Mouse (Mus musculus): Measurements from ENCODE around the gene Ifitm2.
A peak's percentile ranks its signal among the peaks of the same experiment; 100 is the strongest.

Ifitm2 gene

DNA sequence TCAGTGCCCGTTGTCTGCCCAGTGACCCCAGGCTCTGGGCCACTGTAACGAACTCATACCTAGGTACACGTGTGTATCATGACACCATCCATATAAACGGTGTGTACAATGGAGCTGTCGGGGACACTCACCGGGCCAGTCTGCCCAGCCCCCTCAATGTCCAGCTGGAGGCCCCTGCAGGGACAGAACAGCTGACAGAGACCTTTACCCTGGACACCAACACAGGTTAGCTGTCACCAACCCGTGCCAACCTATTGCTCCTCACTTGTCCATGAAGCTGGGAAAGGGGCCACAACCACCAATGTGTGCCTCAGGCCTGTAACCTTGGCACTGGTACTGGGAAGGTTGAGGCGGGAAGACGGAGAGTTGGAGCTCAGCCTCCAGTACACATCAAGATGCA lies 13.4 kb downstream of the Ifitm2 start:
- peak in 1 of 2 experiments; percentile 25 for DNase-seq

- peak; percentile 82 to 84 for DNase-seq
Observed at GRCm38 (mm10) chr7:140941222-140942051, 14.3 kb downstream of the Ifitm2 start, which contains the start of gene Pgghg. Gene Pgghg, plus strand, starts transcription at chr7:140941391.

GRCm38 (mm10) chr7:140939669-140940171 lies 16.1 kb downstream of the Ifitm2 start:
- DNase-seq, result no peak

GRCm38 (mm10) chr7:140938896-140939295 lies 16.9 kb downstream of the Ifitm2 start:
- DNase-seq, result no peak

DNA sequence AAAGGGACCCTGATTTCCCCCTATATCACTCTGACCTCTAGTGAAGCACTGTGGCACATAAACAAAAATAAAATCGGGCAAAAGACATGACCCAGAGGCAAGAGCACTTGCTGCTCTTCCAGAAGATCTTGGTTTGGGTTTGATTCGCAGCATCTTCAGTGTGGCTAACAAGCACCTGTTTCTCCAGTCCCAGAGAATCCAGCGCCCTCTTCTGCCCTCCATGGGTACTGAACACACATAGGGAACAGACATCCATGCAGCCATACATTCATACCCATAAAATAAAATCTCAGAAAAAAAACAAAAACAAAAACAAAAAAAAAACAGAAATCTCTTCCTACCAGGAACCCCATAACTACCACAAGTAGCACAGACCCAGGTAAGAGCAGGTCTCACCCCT lies 17.4 kb downstream of the Ifitm2 start:
- no peak for DNase-seq

- DNase-seq, result no peak
Observed at GRCm38 (mm10) chr7:140927181-140927580, 28.6 kb downstream of the Ifitm2 start.

DNA sequence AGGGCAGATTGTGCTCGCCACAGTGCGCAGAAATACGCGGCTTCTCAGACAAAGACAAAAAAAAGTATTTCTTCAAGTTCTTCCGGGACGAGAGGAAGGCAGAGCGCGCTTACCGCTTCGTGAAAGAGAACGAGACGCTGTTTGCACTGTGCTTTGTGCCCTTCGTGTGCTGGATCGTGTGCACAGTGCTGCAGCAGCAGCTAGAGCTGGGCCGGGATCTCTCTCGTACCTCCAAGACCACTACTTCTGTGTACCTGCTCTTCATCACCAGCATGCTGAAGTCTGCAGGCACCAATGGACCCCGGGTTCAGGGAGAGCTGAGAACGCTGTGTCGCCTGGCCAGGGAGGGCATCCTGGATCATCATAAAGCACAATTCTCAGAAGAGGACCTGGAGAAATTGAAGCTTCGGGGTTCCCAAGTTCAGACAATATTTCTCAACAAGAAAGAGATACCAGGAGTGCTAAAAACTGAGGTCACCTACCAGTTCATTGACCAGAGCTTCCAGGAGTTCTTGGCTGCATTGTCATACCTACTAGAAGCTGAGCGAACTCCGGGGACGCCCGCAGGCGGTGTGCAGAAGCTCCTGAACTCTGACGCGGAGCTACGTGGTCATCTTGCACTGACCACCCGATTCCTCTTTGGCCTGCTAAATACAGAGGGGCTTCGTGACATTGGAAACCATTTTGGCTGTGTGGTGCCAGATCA lies 32.6 kb downstream of the Ifitm2 start:
- DNase-seq, result no peak

DNA sequence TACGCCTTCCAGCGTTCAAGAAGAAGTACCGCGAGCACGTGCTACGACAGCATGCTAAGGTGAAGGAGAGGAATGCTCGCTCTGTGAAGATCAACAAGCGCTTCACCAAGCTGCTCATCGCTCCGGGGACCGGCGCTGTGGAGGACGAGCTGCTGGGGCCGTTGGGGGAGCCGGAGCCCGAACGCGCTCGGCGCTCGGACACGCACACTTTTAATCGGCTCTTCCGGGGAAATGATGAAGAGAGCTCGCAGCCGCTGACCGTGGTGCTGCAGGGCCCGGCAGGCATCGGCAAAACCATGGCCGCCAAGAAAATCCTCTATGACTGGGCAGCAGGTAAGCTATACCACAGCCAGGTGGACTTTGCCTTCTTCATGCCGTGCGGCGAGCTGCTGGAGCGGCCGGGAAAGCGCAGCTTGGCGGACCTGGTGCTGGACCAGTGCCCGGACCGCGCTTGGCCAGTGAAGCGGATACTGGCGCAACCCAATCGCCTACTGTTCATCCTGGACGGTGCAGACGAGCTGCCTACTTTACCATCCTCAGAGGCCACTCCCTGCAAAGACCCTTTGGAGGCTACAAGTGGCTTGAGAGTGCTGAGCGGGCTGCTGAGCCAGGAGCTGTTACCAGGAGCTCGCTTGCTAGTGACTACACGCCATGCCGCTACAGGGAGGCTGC lies 33.3 kb downstream of the Ifitm2 start:
- peak in 1 of 2 experiments; percentile 31 for DNase-seq

DNA sequence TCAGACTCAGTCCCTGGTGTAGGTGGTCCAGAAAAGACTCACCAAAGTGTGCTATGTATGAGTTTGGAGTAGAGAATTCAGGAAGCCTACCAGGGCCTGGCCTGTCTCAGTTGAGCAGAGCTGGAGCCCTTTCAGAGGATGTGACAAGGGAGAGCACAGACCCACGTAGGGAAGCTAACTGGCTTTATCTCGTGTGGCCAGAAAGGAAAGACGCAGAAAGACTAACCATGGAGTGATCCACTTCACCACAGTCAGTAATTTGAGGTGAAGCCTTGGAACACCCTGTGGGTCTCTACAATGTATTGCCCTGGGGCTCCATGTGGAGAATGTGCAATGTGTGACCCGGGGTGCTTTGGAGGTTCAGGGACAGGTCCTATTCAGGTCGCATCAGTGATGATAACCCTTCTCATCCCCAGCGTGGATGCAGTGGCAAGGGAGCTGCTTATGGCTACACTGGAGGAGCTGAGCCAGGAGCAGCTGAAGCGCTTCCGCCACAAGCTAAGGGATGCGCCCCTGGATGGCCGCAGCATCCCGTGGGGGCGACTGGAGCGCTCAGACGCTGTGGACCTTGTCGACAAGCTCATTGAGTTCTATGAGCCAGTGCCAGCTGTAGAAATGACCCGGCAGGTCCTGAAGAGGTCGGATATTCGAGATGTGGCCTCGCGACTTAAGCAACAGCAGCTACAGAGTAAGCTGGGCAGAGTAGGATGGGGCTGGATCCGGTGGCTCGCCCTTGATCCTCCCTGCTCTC lies 34.4 kb downstream of the Ifitm2 start:
- DNase-seq, result no peak

- no peak for DNase-seq
Observed at GRCm38 (mm10) chr7:140920418-140921029, 35.3 kb downstream of the Ifitm2 start, which contains the start of gene Nlrp6. Gene Nlrp6, plus strand, starts transcription at chr7:140920902.

DNA sequence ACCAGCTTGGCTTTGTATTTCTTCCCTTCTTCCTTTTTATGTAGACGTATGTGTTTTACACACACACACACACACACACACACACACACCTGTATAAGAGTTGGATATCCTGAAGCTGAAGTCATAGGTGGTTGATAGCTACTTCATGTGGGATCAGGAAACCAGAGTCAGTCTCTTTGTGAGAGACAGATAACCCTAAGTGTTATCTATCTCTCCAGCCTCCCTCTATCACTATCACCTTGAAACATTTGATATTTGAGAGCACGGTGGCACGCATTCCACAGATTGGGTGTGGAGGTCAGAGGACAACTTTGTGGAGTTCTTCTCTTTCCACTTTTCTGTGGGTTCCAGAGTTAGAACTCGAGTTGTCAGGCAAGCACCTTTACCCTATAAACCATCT lies 35.9 kb downstream of the Ifitm2 start:
- no peak for DNase-seq

DNA sequence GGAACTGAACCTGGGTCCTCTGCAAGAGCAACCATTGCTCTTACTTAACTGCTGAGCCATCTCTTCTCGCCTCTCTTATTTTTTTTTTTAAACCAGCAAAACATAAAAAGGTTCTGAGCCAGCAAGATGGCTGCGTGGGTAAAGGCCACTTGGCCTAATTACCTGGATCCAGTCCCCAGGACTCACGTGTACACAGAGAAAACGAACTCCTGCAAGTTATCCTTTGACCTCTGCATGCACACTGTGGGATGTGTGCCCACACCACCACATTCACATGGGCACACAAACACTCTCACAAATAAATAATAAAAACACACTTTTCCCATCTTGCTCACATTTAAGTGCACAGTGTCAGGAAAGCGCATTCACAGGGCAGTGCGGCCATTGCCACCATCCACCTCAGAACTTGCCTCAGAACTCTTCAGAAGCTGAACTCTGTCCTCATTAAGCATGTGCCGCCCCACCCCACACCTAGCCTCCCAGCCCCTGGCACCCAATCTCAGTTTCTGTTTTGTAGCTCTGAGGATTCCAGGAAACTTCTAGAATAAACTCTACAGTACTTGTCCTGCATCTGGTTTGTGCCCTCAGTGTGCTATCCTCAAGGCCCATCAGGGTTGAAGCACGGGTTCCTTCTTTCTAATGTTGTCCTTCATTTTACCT lies 41.6 kb downstream of the Ifitm2 start:
- DNase-seq, result no peak

DNA sequence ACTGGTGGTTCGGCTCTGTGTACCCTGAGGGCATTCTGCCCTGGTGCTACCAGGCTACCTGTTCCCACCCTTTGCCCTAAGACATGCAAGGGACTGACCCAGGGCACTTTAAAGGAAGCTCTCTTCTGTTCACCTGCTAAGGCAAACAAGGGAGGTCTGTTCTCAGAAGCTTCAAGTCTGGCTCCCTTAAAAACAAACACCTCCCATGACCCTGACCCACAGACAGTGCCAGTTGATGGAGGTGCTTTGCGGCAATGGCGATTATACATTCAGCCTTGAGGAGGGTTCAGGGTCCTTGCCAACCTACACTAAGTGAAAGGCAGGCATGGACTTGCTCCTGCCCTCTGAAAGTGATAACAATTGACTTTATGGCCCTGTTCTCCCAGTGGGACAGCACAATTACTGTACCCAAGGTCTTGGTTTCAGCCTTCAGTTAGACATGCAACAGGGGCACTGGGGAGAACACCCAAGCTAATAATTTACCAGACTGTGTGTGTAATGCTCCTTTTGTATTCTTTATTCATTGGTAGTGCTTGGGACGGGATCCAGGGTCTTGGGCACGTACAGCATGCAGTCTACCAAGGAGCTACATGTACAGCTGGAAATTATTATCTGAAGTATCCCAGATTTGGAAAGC lies 42.8 kb downstream of the Ifitm2 start:
- DNase-seq, result no peak

DNA sequence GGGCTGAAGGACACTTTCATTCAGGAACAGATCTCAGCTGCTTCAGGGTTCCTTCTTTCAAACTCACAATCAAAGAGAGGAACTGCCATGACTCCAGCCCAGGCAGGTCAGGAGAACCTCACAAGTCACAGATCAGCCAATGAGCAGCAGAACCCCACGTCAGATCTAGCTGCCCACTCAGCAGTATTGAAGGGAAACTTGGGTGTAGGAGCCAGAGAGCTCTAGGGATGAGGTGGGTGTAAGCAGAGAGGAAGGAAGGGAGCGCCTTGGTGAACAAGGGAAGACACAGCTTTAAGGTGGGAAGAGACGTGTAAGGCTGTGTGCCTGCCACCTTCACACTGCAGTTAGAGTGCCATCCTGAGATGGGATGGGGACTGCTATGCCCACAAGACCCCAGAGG lies 43.5 kb downstream of the Ifitm2 start:
- DNase-seq, result no peak

- peak; percentile 73 to 76 for DNase-seq
Observed at GRCm38 (mm10) chr7:140908634-140909107, 47.1 kb downstream of the Ifitm2 start.

GRCm38 (mm10) chr7:140908181-140908580 lies 47.6 kb downstream of the Ifitm2 start:
- DNase-seq, result no peak

DNA sequence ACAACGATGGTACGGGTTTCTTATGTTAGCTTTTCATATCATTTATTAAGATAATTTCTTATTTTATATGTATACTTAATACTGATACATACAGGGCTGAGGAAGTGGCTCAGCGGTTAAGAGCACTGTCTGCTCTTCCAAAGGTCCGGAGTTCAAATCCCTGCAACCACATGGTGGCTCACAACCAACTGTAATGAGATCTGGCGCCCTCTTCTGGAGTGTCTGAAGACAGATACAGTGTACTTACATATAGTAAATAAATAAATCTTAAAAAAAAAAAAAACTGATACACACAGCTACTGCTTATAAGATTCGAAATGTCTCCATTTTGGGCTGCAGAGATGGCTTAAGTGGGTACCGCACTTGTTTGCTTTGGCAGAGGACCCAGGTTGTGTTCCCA lies 48.1 kb downstream of the Ifitm2 start:
- peak; percentile 21 to 28 for DNase-seq

DNA sequence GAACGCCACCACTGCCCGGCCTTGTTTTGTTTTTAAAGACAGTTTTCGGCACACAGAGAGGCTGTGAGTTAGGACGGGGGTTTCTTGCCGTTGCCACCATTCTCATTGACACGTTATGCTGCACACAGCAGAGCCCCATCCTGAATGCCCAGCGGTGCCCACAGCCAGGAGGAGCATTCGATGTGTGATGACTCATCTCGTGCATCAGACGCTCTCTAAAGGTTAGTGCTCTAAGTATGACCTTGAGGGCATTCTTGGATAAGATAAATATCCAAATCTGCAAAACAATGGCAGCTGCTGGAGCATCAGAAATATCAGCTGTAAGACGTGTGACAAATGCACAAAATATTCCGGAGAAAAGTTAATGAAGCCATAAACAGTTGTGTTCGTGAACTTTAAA lies 48.7 kb downstream of the Ifitm2 start:
- DNase-seq, result no peak

DNA sequence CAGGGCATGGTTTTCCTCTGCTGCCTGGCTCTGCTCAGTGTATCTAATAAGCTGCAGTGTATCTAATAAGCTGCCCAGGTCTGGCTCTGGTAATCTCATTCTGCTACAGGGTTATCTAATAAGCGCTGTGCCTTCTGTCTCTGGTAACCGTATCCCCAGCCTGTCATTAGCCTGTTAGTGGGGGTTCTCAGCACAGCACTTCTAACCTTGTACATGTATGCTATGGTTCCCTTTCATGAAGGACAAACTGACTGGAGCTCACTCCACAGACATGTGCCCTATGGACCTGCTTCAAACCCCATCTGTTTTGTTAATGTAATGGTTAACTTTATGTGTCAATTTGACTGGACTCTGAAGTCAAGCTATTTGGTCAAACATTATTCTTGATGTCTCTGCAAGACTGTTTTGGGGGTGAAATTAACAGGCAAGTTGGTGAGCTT lies 50.1 kb downstream of the Ifitm2 start:
- no peak for DNase-seq

All from B cell, adult 2 months (primary cell).